Mouse (Mus musculus): Measurements from ENCODE around the gene Tmprss9. TPM values are rescaled to one million over a fixed set of nuclear protein-coding genes. Genes with fewer than 3 reads are reported as not detected.

Gene Tmprss9
- total RNA-seq, 2 experiments from 2014 or later = not detected

DNA sequence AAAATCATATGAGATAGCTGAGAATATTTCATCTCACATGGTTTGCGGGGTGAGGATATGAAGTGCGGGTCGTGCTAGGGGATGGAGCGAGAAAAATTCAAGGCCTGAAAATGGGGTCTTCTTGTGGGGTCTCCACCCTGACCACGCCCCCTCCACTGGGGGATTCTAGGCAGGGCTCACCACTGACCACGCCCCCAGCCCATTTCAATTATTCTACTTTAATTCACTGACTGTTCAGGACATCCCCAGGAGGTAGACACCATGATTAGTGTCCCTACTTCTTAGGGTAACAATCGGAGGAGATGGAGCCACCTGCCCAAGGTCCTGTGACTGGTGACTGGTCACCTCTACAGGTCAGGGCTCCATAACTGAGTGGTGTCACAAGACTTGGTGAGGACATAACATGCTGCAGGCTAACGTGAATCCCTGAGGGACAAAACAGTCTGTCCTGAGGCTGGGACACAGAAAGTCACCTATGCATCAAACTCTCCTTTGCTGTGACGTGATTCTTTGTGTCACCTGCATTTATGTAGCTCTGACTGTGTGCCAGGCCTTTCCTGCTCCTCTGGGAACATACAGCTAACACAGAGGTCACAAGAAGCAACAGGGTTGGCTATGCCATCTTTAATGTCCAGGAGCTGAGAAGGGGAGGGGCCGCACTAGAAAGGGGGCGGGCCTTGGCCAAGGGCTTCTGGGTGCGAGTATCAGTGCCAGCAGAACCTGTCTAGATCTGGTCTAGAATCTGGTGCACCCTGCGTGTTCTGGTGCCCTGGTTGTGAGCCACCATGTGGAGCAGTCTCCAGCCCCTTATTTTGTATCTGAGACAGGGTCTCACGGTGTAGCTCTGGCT lies 62.7 kb downstream of the Tmprss9 start:
- intact Hi-C loops (cut with DNase I) = no loop called here
- no peak for DNase-seq

DNA sequence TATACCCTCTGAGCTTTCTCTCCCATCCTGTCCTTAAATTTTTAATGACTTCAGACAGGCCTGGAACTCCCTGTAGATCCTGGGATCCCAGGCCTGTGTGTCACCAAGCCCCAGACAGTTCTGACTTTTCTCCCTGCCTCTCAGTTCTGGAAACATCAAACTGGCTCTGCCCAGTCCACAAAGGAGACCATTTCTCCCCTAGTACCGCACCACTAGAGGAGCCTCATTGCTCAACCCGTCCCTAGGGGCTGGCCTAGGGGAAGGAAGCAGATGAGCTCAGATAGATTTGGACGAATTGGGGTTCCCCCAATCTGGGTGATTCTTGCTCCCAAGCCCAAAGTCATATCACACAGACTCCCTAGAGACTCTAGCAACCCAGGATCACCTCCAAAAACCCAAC lies 63.6 kb downstream of the Tmprss9 start:
- intact Hi-C loops (cut with DNase I) = no loop called here
- no peak for DNase-seq

DNA sequence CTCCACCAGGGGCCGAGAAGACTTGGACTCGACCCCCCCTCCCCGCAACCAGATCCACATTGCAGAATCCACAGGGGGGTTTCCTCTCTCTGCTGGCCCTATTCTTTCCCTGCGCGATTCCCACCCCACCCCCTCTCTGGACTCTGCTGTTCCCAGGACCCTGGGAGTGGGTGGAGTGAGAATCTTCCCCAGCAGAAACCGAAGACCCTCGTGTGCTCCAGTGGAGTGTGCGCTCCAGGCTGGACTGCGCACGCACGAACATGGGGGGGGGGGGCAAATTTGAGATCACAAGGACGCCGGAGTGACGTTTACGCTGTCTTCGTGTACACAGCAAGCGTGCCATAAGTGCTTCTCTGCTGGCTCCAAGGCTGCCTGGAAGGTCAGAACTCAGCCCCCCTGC lies 64.0 kb downstream of the Tmprss9 start:
- intact Hi-C loops (cut with DNase I) = no loop called here
- DNase-seq = no peak

DNA sequence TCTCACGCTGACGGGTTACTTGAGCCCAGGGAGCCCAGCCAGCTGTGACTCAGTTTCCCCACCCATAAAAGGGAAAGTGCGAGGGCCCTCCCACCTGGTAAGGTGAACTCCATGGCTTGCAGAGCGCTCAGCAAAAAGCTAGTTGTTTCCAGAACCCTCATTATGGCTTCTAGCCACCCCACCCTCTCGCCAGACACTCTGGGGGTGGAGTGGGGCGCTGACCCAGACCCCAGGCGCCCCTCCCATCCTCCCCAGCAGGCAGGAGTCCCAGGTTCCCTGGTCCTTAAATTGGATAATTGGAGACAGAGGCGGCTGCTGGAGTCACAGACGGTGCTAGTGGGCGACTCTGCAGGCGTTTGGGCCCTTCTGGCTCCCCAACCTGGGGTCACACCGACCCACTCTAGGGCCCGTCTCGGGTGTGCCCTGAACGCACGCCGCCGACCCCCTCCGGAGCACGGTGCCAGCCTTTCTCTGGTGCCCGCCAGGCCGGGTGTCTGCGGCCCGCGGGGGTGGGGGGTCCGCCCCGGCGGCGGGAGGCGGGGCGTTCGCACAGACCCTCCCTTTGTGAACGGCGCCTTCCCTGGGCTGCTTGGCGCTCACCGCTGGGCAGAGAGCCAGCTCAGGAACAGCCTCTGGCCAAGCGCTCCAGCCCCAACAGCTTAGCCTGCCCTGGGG lies 64.6 kb downstream of the Tmprss9 start:
- peak in 1 of 2 experiments; percentile 70 for DNase-seq
- intact Hi-C loops (cut with DNase I) = no loop called here

DNA sequence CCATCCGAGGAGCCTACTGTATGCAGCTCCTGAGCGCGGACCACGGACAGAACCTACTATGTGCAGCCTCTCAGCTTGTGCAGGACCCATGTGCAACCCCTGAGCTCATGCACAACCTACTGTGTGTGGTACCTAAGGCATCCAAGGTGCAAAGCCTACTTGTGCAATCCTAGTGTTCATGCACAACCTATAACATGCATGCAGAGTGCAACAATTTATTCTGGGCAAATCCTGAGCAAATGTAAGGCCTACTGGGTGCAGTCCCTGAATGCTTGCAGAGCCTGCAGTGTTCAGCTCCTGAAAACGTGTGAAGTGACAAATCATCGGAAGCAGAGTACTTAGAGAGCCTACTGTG lies 65.1 kb downstream of the Tmprss9 start:
- intact Hi-C loops (cut with DNase I) = no loop called here
- no peak for DNase-seq

DNA sequence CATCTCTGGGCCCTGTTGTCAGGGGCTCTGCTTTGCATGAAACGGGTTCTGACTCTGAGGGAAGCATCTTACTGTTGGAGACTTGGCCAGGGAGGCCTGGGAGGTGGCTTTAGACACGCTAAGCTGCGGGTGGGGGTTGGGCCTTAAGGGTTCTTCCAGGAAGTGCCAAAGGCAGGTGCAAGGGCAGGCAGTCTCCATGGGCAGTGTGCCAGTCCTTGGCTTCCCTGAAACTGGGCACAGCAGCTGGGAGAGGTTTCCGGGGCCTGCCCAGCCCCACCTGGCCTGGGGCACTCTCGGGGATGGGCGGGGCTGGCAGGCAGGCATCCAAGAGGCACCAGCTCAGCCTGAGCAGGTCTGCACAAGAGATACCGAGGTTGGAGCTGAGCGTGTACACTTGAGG lies 66.0 kb downstream of the Tmprss9 start:
- DNase-seq = peak in 1 of 2 experiments; percentile 63

DNA sequence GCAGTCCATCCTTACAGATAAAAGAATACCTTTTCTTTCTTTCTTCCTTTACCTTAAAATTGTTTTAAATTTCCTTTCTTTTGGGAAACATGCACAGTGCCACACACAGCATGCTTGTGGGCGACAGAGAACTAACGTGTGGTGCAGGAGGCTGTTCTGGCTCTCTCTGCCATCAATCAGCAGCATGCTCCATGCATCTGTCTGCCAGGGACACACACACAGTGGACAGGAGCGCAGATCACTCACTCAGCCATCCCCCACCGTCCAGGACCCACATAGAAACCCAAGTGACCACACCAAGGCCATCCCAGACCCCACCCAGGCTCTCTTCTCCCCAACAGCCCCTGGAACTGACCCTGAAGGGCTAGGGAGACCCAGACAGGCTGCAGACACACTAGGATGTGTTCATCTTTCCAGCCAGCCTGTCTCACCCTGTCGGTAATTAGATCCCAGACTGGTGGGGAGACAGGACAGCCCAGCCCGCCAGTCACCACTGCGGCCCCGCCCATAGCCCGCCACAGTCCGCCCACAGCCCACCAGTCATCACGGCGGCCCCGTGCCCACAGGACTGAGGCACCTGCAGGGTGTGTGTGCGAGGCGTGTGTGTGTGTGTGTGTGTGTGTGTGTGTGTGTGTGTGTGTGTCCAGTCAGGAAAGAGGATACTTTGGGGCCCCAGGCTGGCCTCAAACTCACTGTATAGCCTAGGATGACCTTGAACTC lies 67.3 kb downstream of the Tmprss9 start:
- no peak for DNase-seq
- intact Hi-C loops (cut with DNase I) = no loop called here

More for the DNA sequence above, 66.0 kb downstream of the Tmprss9 start:
- intact Hi-C loops (cut with DNase I) = no loop called here

DNA sequence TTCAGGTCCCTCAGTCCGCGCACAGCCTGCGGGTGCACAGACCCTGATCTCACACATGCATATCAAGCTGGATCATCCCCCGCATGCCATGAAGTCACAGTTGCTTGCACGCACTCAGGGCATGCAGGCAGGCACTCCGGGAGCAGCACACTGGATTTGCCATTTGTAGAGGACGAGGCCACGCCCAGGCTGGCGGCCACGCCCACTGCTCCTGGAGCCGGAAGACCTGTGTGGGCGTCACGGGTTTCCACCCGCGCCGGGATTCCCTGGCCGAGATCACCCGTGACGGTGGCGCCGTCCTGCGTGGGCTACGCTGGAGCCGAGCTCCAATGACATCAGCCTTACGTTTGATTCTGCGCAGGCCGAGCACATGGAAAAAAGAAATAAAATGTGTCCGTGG lies 68.0 kb downstream of the Tmprss9 start:
- intact Hi-C loops (cut with DNase I) = no loop called here
- DNase-seq = peak; percentile 80 to 81

DNA sequence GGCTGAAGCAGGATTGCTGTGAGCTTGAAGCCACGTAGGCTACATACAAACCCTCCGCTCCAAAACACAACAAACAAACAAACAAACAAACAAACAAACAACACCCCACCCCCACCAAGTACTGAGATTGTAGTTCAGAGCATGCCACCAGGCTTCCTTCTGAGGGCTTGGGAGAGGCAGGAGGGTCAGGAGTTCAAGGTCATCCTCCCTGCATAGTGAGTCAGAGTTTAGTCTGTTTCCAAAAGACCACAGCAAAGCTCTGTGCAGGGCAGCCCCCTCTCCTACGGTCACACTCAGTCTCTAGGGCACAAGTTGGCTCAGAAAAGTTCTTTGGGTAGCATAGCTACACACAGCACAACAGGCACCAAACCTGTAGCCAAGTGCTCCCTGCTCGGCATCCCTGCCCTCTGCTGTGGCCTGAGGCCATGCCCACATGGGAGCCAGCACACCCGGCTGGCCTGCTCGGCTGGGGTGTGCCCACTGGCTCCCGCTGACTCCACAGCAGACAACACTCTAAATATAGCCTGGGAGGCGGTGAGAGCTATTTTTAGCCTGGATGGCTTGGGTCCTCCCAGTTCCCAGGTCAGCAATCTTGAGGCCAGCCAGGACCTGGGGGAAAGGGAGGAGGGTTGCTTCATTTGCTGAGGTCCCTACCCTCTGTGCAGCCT lies 68.8 kb downstream of the Tmprss9 start:
- DNase-seq = peak; percentile 65 to 77
- intact Hi-C loops (cut with DNase I) = no loop called here

DNA sequence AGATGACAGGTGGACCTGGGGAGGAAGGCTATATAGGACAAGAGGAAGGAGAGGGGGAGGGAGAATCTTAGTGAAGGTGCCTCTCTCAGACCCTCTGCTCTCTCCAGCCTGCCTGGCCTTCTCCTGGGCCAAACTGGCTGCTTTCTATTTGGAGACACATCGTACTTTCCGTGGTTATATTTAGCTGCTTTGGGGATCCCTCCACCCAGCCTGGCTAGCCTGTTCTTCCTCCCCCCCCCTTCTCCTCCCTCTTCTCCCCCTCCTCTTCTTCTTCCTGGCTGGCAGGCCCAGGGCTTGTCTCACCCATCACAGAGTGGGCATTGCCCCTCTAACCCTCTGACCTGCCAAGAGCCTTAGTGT lies 69.3 kb downstream of the Tmprss9 start:
- intact Hi-C loops (cut with DNase I) = no loop called here

DNA sequence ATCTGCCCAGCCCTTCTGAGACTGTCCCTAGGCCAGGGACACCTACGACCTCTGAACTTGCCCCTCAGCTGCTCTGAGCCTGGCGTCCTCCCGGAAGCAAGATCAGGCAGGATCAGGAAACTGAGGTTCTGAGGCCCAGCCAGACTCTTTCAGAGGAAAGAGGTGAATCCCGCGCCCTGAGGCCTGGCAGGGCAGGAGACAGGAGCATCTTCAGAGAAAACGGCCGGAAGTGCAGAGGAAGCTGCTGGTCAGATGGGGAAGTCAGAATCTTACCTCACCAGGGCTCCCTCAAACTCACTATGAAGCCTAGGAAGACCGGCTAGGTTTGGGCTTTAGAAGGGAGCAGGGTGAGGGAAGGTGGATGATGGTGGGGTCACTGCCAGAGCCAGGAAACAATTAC lies 71.3 kb downstream of the Tmprss9 start:
- DNase-seq = no peak

More for the DNA sequence above, 69.3 kb downstream of the Tmprss9 start:
- no peak for DNase-seq

DNA sequence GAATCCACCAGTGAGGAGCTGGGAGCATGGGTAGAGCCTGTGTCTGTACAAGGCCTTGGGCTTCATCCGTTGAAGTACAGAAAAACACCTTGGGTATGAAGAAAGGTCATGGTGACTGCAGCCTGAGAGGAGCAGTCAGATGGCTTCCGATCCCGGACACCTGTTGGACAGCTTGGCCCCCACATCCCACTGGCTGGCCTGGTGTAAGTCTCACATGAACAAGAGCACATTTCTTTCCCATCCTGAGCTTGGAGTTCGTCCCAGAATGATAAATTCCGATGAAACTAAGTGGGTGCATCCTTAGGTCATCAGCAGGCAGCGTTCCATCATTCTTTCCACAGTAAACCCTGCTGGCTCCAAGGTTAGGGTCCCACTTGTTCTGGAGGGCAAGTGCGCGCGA lies 72.1 kb downstream of the Tmprss9 start:
- no peak for DNase-seq
- intact Hi-C loops (cut with DNase I) = no loop called here

More for the DNA sequence above, 71.3 kb downstream of the Tmprss9 start:
- intact Hi-C loops (cut with DNase I) = no loop called here

DNA sequence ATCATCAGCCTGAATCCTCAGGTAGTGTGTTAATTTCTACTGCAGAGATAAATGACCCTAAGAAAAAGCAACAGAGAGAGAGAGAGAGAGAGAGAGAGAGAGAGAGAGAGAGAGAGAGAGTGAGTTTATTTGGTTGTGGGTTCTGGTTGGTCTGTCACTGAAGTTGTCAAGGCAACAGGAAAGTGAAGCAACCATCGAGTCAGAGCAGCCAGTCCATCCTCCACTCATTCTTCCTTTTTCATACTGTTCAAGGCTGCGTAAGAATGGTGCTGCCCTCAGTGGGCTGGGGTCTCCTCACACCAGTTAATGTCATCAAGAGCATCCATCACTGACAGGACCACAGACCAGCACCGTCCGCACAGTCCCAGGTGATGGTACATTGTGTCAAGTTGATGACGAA lies 72.6 kb downstream of the Tmprss9 start:
- intact Hi-C loops (cut with DNase I) = no loop called here
- no peak for DNase-seq

DNA sequence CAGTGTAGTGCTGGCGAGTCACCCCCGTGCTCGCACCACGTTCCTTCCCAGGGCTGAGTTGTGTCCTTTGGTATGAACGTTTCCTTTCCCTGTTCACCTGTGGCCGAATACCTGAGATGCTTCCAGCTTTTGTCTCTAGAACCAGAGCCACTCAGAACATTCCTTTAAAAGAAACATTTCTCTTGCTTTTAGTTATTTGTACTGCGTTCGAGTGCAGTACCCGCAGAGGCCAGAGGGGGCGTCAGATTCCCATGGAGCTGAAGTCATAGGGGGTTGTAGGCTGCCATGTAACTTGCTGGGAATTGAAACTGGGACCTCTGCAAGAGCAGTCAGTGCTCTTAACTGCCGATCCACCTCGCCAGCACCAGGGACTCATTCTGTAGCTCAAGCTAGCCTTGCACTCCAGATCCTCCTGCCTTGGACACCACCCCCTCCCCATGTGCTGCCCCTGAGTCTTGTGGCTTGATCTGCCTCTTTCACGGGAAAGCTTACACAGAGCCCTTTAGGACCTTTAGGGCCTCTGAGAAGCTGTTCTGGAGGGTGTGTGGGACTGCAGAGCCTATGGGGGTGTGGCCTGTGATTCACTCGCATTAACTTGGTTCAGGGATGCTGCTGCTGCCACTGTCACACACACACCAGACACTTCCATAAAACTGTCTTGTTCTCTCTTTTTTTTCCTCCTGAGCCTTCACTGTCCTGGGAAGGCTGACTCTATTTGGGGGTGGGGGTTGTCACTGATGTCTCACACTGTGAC lies 75.2 kb downstream of the Tmprss9 start:
- intact Hi-C loops (cut with DNase I) = no loop called here
- DNase-seq = no peak

DNA sequence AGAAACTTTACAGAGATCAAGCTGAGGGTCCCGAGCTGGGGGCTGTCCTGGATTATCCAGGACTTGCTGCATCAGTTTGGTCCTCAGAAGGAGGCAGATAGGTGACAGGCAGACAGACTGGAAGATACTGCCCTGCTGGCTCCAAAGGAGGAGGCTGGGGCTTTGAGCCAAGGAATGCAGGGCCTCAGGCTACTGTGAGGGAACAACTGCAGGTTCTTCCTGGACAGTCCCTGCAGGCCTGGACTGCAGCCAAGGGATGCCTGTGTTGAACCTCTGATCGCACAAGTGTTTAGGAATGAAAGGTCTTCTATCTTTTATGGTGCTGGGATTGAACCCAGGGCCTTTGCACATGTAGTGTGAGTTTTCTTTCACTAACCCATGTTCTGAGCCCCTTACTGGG lies 76.2 kb downstream of the Tmprss9 start:
- no peak for DNase-seq
- intact Hi-C loops (cut with DNase I) = no loop called here

DNA sequence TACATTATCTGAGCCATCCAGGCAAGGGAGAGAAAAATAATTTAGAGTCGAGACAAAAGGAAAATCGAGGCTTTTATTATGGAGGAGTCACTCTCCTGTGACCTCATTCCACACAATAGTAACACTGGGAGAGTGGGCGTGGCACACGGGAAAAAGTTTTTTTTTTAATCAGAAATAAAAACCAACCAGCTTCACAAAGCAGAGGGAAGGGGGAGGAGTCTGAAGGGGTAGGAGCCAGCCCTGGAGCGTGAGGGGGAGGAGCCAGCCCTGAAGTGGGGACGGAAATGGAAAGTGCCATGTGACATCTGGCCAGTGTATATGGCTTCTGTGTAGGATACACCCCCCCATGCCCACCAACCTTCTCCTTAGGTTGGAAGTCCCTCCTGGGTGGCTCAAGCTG lies 76.9 kb downstream of the Tmprss9 start:
- intact Hi-C loops (cut with DNase I) = no loop called here
- DNase-seq = no peak

DNA sequence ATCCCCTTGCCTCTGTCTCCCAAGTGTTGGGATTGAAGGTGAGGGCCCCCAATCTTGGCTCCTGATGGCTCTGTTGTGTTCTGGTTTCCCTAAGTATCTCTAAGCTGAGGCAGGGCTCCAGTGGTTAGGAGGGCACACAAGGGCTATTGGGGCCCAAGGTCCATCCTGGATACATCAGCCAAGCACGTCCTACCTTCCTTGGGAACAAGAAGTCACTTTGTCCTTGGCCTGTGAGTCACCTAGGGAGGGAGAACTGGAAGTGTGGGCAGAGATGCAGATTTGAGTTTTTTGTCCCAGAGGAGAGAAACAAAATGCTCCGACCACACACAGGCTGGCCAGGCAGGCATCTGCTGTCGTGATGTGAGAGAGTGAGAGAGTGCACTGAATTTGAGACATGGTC lies 77.4 kb downstream of the Tmprss9 start:
- no peak for DNase-seq

More for the DNA sequence above, 77.4 kb downstream of the Tmprss9 start:
- intact Hi-C loops (cut with DNase I) = no loop called here
